Mouse (Mus musculus) lung, postnatal 25 days (tissue): Measurements from ENCODE around the gene Ankrd35.
"Not testable (repeated sequence)": the region's sequence is repeated elsewhere in the genome, so short reads cannot be mapped to it uniquely, and the experiment has no call there.

Experiments used
- DNase-seq: peaks from one replicate; pipeline ENCODE4 v3.0.0; 2022; ENCODE audit warnings: low spot score

The Ankrd35 gene

GRCm38 (mm10) chr3:96706217-96706616, 36.3 kb downstream of the Ankrd35 start:
- DNase-seq = no peak

- DNase-seq = no peak
Observed at GRCm38 (mm10) chr3:96706984-96707383, 37.1 kb downstream of the Ankrd35 start.

GRCm38 (mm10) chr3:96707903-96708683, 38.2 kb downstream of the Ankrd35 start, which contains the start of gene Nudt17:
Gene Nudt17, minus strand, starts transcription at chr3:96708562.
- DNase-seq = peak; percentile 80

GRCm38 (mm10) chr3:96708684-96709064, 38.7 kb downstream of the Ankrd35 start:
- no peak for DNase-seq

- DNase-seq = no peak
Observed at GRCm38 (mm10) chr3:96714286-96714685, 44.4 kb downstream of the Ankrd35 start.

GRCm38 (mm10) chr3:96715854-96716253, 45.9 kb downstream of the Ankrd35 start:
- no peak for DNase-seq

- DNase-seq = no peak
Observed at GRCm38 (mm10) chr3:96719173-96719572, 49.2 kb downstream of the Ankrd35 start.

- peak; percentile 98 for DNase-seq
Observed at GRCm38 (mm10) chr3:96727343-96727827, 57.5 kb downstream of the Ankrd35 start, which contains the start of the genes Polr3c and Rnf115. Gene Polr3c, minus strand, starts transcription at chr3:96727628. Gene Rnf115, plus strand, starts transcription at chr3:96727664.

- peak; percentile 36 for DNase-seq
Observed at GRCm38 (mm10) chr3:96727828-96728633, 58.1 kb downstream of the Ankrd35 start.

GRCm38 (mm10) chr3:96728634-96729402, 58.9 kb downstream of the Ankrd35 start:
- no peak for DNase-seq

- no peak for DNase-seq
Observed at GRCm38 (mm10) chr3:96729403-96729784, 59.5 kb downstream of the Ankrd35 start.

GRCm38 (mm10) chr3:96730785-96731184, 60.9 kb downstream of the Ankrd35 start:
- no peak for DNase-seq

GRCm38 (mm10) chr3:96733984-96734383, 64.1 kb downstream of the Ankrd35 start:
- no peak for DNase-seq

- DNase-seq = no peak
Observed at GRCm38 (mm10) chr3:96735200-96735599, 65.3 kb downstream of the Ankrd35 start.

GRCm38 (mm10) chr3:96737013-96737740, 67.2 kb downstream of the Ankrd35 start:
- no peak for DNase-seq

- DNase-seq = no peak
Observed at GRCm38 (mm10) chr3:96737995-96738394, 68.1 kb downstream of the Ankrd35 start.

GRCm38 (mm10) chr3:96740279-96740678, 70.3 kb downstream of the Ankrd35 start:
- DNase-seq = not testable (repeated sequence)
